Mouse (Mus musculus) midbrain, postnatal 0 days (tissue): ENCODE measurements around the gene Nup54. TPM values are rescaled to one million over a fixed set of nuclear protein-coding genes. Genes with fewer than 3 reads are reported as not detected.

Experiments used
- ATAC-seq: fragments of 200-750 bp; cut with Nextera tagmentation; 2 replicates; pipeline ENCODE4 v1.8.0; 2017; ENCODE audit warnings: moderate number of reproducible peaks, mild to moderate bottlenecking, moderate TSS enrichment, moderate library complexity; ENCODE audit not compliant: low FRiP score
- DNase-seq: peaks from one replicate; pipeline ENCODE4 v3.0.0-alpha.2; 2015; ENCODE audit warnings: low spot score
- H3K27ac ChIP-seq: fragments of 300-500 bp; sonication (generic); 2 replicates; pipeline ENCODE4 v1.5.1; 2014; ENCODE audit warnings: low read depth, mild to moderate bottlenecking, low read length, mixed read lengths
- H3K27me3 ChIP-seq: fragments of 300-500 bp; sonication (generic); 2 replicates; pipeline ENCODE4 v1.6.1; 2014; ENCODE audit warnings: low read length, control low read depth, mixed read lengths; ENCODE audit not compliant: insufficient read depth
- H3K36me3 ChIP-seq: fragments of 300-500 bp; sonication (generic); 2 replicates; pipeline ENCODE4 v1.6.1; 2014; ENCODE audit warnings: low read length, control low read depth, mixed read lengths; ENCODE audit not compliant: insufficient read depth
- H3K4me1 ChIP-seq: fragments of 300-500 bp; sonication (generic); 2 replicates; pipeline ENCODE4 v1.6.1; 2014; ENCODE audit warnings: mild to moderate bottlenecking, control low read depth, antibody characterized with exemption, low read length, mixed read lengths; ENCODE audit not compliant: insufficient read depth
- H3K4me2 ChIP-seq: fragments of 300-500 bp; sonication (generic); 2 replicates; pipeline ENCODE4 v1.6.1; 2014; ENCODE audit warnings: low read depth, mild to moderate bottlenecking, low read length, mixed read lengths; ENCODE audit not compliant: poor library complexity, severe bottlenecking
- H3K4me3 ChIP-seq: fragments of 300-500 bp; sonication (generic); 2 replicates; pipeline ENCODE4 v1.5.1; 2014; ENCODE audit warnings: low read depth, mild to moderate bottlenecking, low read length, moderate library complexity
- H3K9ac ChIP-seq: fragments of 300-500 bp; sonication (generic); replicated peaks from 2 replicates; pipeline ENCODE4 v1.6.1; 2014; ENCODE audit warnings: mild to moderate bottlenecking, low read length, moderate library complexity, mixed read lengths; ENCODE audit not compliant: poor library complexity, severe bottlenecking
- H3K9me3 ChIP-seq: fragments of 300-500 bp; sonication (generic); 2 replicates; pipeline ENCODE4 v1.6.1; 2016; ENCODE audit warnings: low read length, control low read depth
- CTCF ChIP-seq: IDR thresholded peaks from 2 replicates; pipeline ENCODE4 v1.5.1; 2016; ENCODE audit warnings: antibody characterized with exemption, mild to moderate bottlenecking
- WGBS: fragments of 180-500 bp; shearing (Covaris S2); extraction: QIAGEN DNeasy Blood & Tissue Kit; methylation state at CpG from one replicate; pipeline ENCODE4 v1.1.7; 2014; 5-methylcytosine and 5-hydroxymethylcytosine counted together
- polyA plus RNA-seq: library from polyadenylated mRNA; unstranded; fragments of >200 nt; fragmentation: Nextera tagmentation; extraction: Ambion mirVana; gene quantifications from 2 replicates; pipeline ENCODE4 v1.2.1, GENCODE M21; 2015
- total RNA-seq: library from RNA; depleted of rRNA; stranded (reverse); fragments of >200 nt; gene quantifications from 2 replicates; pipeline ENCODE4 v1.2.3, GENCODE M21; 2014

Nup54 gene
- total and polyA plus RNA-seq, 2 experiments from 2014 or later: 52.6 to 91.8 TPM

- ATAC-seq (no peak), DNase-seq (no peak)
- Histone ChIP-seq H3K4me3 (no peak overlapping the region), H3K9ac (no peak overlapping the region), H3K4me1 (no peaks in the 10 kb centered on the region), H3K9me3 (no peaks in the 10 kb centered on the region), H3K4me2 (no peak overlapping the region), H3K36me3 (peaks cover 67% of the 10 kb centered on the region), H3K27me3 (no peaks in the 10 kb centered on the region), H3K27ac (no peak overlapping the region)
- no peak for TF ChIP-seq CTCF
- WGBS: 95% methylated on average over 5 of the region's 5 CpGs
Measured at GRCm38 (mm10) chr5:92446736-92447135, 11.7 kb upstream of the Nup54 start.

- Histone ChIP-seq H3K4me1 (no peaks in the 10 kb centered on the region), H3K4me3 (no peak overlapping the region), H3K36me3 (peaks cover 52% of the 10 kb centered on the region), H3K9me3 (no peaks in the 10 kb centered on the region), H3K27me3 (no peaks in the 10 kb centered on the region), H3K9ac (no peak overlapping the region), H3K27ac (no peak overlapping the region), H3K4me2 (no peak overlapping the region)
- no peak for DNase-seq
- 94% methylated on average over 2 of the region's 2 CpGs for WGBS
- no peak for ATAC-seq
- TF ChIP-seq CTCF: no peak
Measured at GRCm38 (mm10) chr5:92445016-92445415, 10.0 kb upstream of the Nup54 start.

- peaks cover 37% of the 10 kb centered on the region for H3K36me3 ChIP-seq
Measured at GRCm38 (mm10) chr5:92442914-92443313, 7.9 kb upstream of the Nup54 start.

GRCm38 (mm10) chr5:92441494-92441893 is 6.5 kb upstream of the Nup54 start:
- DNase-seq (no peak), ATAC-seq (no peak)
- Histone ChIP-seq H3K4me2 (no peak overlapping the region), H3K27me3 (no peaks in the 10 kb centered on the region), H3K36me3 (peaks cover 23% of the 10 kb centered on the region), H3K27ac (no peak overlapping the region), H3K4me1 (no peaks in the 10 kb centered on the region), H3K9ac (no peak overlapping the region), H3K4me3 (no peak overlapping the region), H3K9me3 (no peaks in the 10 kb centered on the region)
- no peak for TF ChIP-seq CTCF
- WGBS: 86% methylated on average over 5 of the region's 5 CpGs

More at GRCm38 (mm10) chr5:92442914-92443313, 7.9 kb upstream of the Nup54 start:
- DNase-seq: no peak
- H3K27ac ChIP-seq: no peak overlapping the region
- no peak overlapping the region for H3K9ac ChIP-seq
- H3K4me2 ChIP-seq: no peak overlapping the region
- TF ChIP-seq CTCF: no peak
- no peak for ATAC-seq
- H3K4me1 ChIP-seq: no peaks in the 10 kb centered on the region
- no peak overlapping the region for H3K4me3 ChIP-seq
- no peaks in the 10 kb centered on the region for H3K27me3 ChIP-seq
- H3K9me3 ChIP-seq: no peaks in the 10 kb centered on the region
- 95% methylated on average over 7 of the region's 7 CpGs for WGBS

- Histone ChIP-seq H3K27ac (no peak overlapping the region), H3K4me2 (no peak overlapping the region), H3K4me1 (no peaks in the 10 kb centered on the region; the same call in 1 of the 2 replicates), H3K9ac (no peak overlapping the region), H3K27me3 (no peaks in the 10 kb centered on the region), H3K4me3 (no peak overlapping the region), H3K36me3 (peaks cover under 1% of the 10 kb centered on the region), H3K9me3 (no peaks in the 10 kb centered on the region)
- no peak for TF ChIP-seq CTCF
- 93% methylated on average over 8 of the region's 8 CpGs for WGBS
- DNase-seq: no peak
- ATAC-seq: no peak
Measured at GRCm38 (mm10) chr5:92438540-92438939, 3.5 kb upstream of the Nup54 start.

- Histone ChIP-seq H3K36me3 (no peaks in the 10 kb centered on the region), H3K4me1 (no peaks in the 10 kb centered on the region; the same call in 1 of the 2 replicates), H3K4me3 (peak overlapping the region; percentile 97), H3K4me2 (peak overlapping the region; percentile 91), H3K27ac (peak overlapping the region; percentile 76), H3K9ac (peak overlapping the region; percentile 91), H3K27me3 (no peaks in the 10 kb centered on the region), H3K9me3 (no peaks in the 10 kb centered on the region)
- ATAC-seq: peak; percentile 53
- TF ChIP-seq CTCF: no peak
- DNase-seq: peak; percentile 12
- WGBS: under 1% methylated on average over 31 of the region's 39 CpGs
Measured at GRCm38 (mm10) chr5:92434571-92434985, 441 bp downstream of the Nup54 start.
